Mouse (Mus musculus): ENCODE measurements at regions not wholly inside any gene's neighbourhood (a gene's known extent, or its start where the extent isn't known, plus 50 kb on each side); places are given as distances from the start of the nearest gene placed in this dataset.

GRCm38 (mm10) chr6:101940266-101940866 is 562.7 kb upstream of the Pdzrn3 start:
- no peak overlapping the region for H3K27ac ChIP-seq (ENCODE audit: low read length)
- ATAC-seq (replicated peaks; ENCODE audit: extremely low read depth, insufficient read depth, low FRiP score) = no peak
- 69% methylated on average over 3 of the region's 3 CpGs for WGBS

GRCm38 (mm10) chr6:101938393-101938985 is 560.8 kb upstream of the Pdzrn3 start:
- no peak for ATAC-seq (replicated peaks; ENCODE audit: extremely low read depth, insufficient read depth, low FRiP score)
- Histone ChIP-seq H3K27ac (ENCODE audit: low read length) (no peak overlapping the region), H3K4me3 (ENCODE audit: low read length) (no peak overlapping the region), H3K4me2 (ENCODE audit: low read depth, low read length) (no peak overlapping the region), H3K9ac (ENCODE audit: low read length) (no peak overlapping the region), H3K4me1 (ENCODE audit: control insufficient read depth, insufficient read depth, low read length) (no peaks in the 10 kb centered on the region), H3K36me3 (ENCODE audit: control insufficient read depth, insufficient read depth) (no peaks in the 10 kb centered on the region), H3K27me3 (ENCODE audit: control insufficient read depth, insufficient read depth, low read length) (no peaks in the 10 kb centered on the region), H3K9me3 (replicated peaks; ENCODE audit: control insufficient read depth, low read length) (no peaks in the 10 kb centered on the region)
- WGBS = 83% methylated on average over 4 of the region's 4 CpGs

More at GRCm38 (mm10) chr6:101940266-101940866, 562.7 kb upstream of the Pdzrn3 start:
- Histone ChIP-seq H3K9me3 (replicated peaks; ENCODE audit: control insufficient read depth, low read length) (no peaks in the 10 kb centered on the region), H3K4me2 (ENCODE audit: low read depth, low read length) (no peak overlapping the region), H3K9ac (ENCODE audit: low read length) (no peak overlapping the region), H3K27me3 (ENCODE audit: control insufficient read depth, insufficient read depth, low read length) (no peaks in the 10 kb centered on the region), H3K36me3 (ENCODE audit: control insufficient read depth, insufficient read depth) (no peaks in the 10 kb centered on the region), H3K4me3 (ENCODE audit: low read length) (no peak overlapping the region), H3K4me1 (ENCODE audit: control insufficient read depth, insufficient read depth, low read length) (no peaks in the 10 kb centered on the region)

GRCm38 (mm10) chr6:101937467-101938392 is 560.0 kb upstream of the Pdzrn3 start:
- no peaks in the 10 kb centered on the region for H3K36me3 ChIP-seq (ENCODE audit: control insufficient read depth, insufficient read depth)
- no peaks in the 10 kb centered on the region for H3K27me3 ChIP-seq (ENCODE audit: control insufficient read depth, insufficient read depth, low read length)
- WGBS = 72% methylated on average over 12 of the region's 12 CpGs
- no peak overlapping the region for H3K4me3 ChIP-seq (ENCODE audit: low read length)
- no peaks in the 10 kb centered on the region for H3K9me3 ChIP-seq (replicated peaks; ENCODE audit: control insufficient read depth, low read length)
- no peaks in the 10 kb centered on the region for H3K4me1 ChIP-seq (ENCODE audit: control insufficient read depth, insufficient read depth, low read length)
- H3K27ac ChIP-seq (ENCODE audit: low read length) = no peak overlapping the region
- no peak overlapping the region for H3K4me2 ChIP-seq (ENCODE audit: low read depth, low read length)
- ATAC-seq (replicated peaks; ENCODE audit: extremely low read depth, insufficient read depth, low FRiP score) = no peak
- H3K9ac ChIP-seq (ENCODE audit: low read length) = no peak overlapping the region

GRCm38 (mm10) chr6:101931768-101932167 is 554.1 kb upstream of the Pdzrn3 start:
- Histone ChIP-seq H3K9me3 (replicated peaks; ENCODE audit: control insufficient read depth, low read length) (no peaks in the 10 kb centered on the region), H3K4me1 (ENCODE audit: control insufficient read depth, insufficient read depth, low read length) (no peaks in the 10 kb centered on the region), H3K36me3 (ENCODE audit: control insufficient read depth, insufficient read depth) (no peaks in the 10 kb centered on the region), H3K27ac (ENCODE audit: low read length) (no peak overlapping the region), H3K4me2 (ENCODE audit: low read depth, low read length) (no peak overlapping the region), H3K27me3 (ENCODE audit: control insufficient read depth, insufficient read depth, low read length) (no peaks in the 10 kb centered on the region), H3K4me3 (ENCODE audit: low read length) (no peak overlapping the region), H3K9ac (ENCODE audit: low read length) (no peak overlapping the region)
- WGBS = 87% methylated on average over 5 of the region's 5 CpGs
- ATAC-seq (replicated peaks; ENCODE audit: extremely low read depth, insufficient read depth, low FRiP score) = no peak

GRCm38 (mm10) chr6:101921686-101922085 is 544.0 kb upstream of the Pdzrn3 start:
- Histone ChIP-seq H3K9me3 (replicated peaks; ENCODE audit: control insufficient read depth, low read length) (no peaks in the 10 kb centered on the region), H3K9ac (ENCODE audit: low read length) (no peak overlapping the region), H3K36me3 (ENCODE audit: control insufficient read depth, insufficient read depth) (no peaks in the 10 kb centered on the region), H3K4me2 (ENCODE audit: low read depth, low read length) (no peak overlapping the region), H3K27me3 (ENCODE audit: control insufficient read depth, insufficient read depth, low read length) (no peaks in the 10 kb centered on the region), H3K4me3 (ENCODE audit: low read length) (no peak overlapping the region), H3K4me1 (ENCODE audit: control insufficient read depth, insufficient read depth, low read length) (no peaks in the 10 kb centered on the region), H3K27ac (ENCODE audit: low read length) (no peak overlapping the region)
- ATAC-seq (replicated peaks; ENCODE audit: extremely low read depth, insufficient read depth, low FRiP score) = no peak
- 70% methylated on average over 4 of the region's 4 CpGs for WGBS

GRCm38 (mm10) chr6:101921186-101921585 is 543.5 kb upstream of the Pdzrn3 start:
- Histone ChIP-seq H3K36me3 (ENCODE audit: control insufficient read depth, insufficient read depth) (no peaks in the 10 kb centered on the region), H3K27me3 (ENCODE audit: control insufficient read depth, insufficient read depth, low read length) (no peaks in the 10 kb centered on the region), H3K9me3 (replicated peaks; ENCODE audit: control insufficient read depth, low read length) (no peaks in the 10 kb centered on the region), H3K4me1 (ENCODE audit: control insufficient read depth, insufficient read depth, low read length) (no peaks in the 10 kb centered on the region), H3K27ac (ENCODE audit: low read length) (no peak overlapping the region), H3K4me3 (ENCODE audit: low read length) (no peak overlapping the region), H3K9ac (ENCODE audit: low read length) (no peak overlapping the region), H3K4me2 (ENCODE audit: low read depth, low read length) (no peak overlapping the region)
- ATAC-seq (replicated peaks; ENCODE audit: extremely low read depth, insufficient read depth, low FRiP score) = no peak

GRCm38 (mm10) chr6:101918914-101919313 is 541.2 kb upstream of the Pdzrn3 start:
- Histone ChIP-seq H3K4me2 (ENCODE audit: low read depth, low read length) (no peak overlapping the region), H3K36me3 (ENCODE audit: control insufficient read depth, insufficient read depth) (no peaks in the 10 kb centered on the region), H3K4me3 (ENCODE audit: low read length) (no peak overlapping the region), H3K9ac (ENCODE audit: low read length) (no peak overlapping the region), H3K4me1 (ENCODE audit: control insufficient read depth, insufficient read depth, low read length) (no peaks in the 10 kb centered on the region), H3K9me3 (replicated peaks; ENCODE audit: control insufficient read depth, low read length) (no peaks in the 10 kb centered on the region), H3K27me3 (ENCODE audit: control insufficient read depth, insufficient read depth, low read length) (no peaks in the 10 kb centered on the region), H3K27ac (ENCODE audit: low read length) (no peak overlapping the region)
- ATAC-seq (replicated peaks; ENCODE audit: extremely low read depth, insufficient read depth, low FRiP score) = no peak

GRCm38 (mm10) chr6:101905029-101905342 is 527.3 kb upstream of the Pdzrn3 start:
- Histone ChIP-seq H3K9me3 (replicated peaks; ENCODE audit: control insufficient read depth, low read length) (no peaks in the 10 kb centered on the region), H3K27me3 (ENCODE audit: control insufficient read depth, insufficient read depth, low read length) (no peaks in the 10 kb centered on the region), H3K36me3 (ENCODE audit: control insufficient read depth, insufficient read depth) (no peaks in the 10 kb centered on the region), H3K9ac (ENCODE audit: low read length) (no peak overlapping the region), H3K4me3 (ENCODE audit: low read length) (no peak overlapping the region), H3K4me2 (ENCODE audit: low read depth, low read length) (no peak overlapping the region), H3K27ac (ENCODE audit: low read length) (no peak overlapping the region), H3K4me1 (ENCODE audit: control insufficient read depth, insufficient read depth, low read length) (no peaks in the 10 kb centered on the region)
- no peak for ATAC-seq (replicated peaks; ENCODE audit: extremely low read depth, insufficient read depth, low FRiP score)
- 80% methylated on average over 2 of the region's 2 CpGs for WGBS

Measured in heart, embryonic 16.5 days (tissue).